Mouse (Mus musculus) bone marrow, adult 2 months (tissue): ENCODE measurements at regions not wholly inside any gene's neighbourhood (a gene's known extent, or its start where the extent isn't known, plus 50 kb on each side); places are given as distances from the start of the nearest gene placed in this dataset.

Source experiments
- CTCF ChIP-seq: fragments of 200-500 bp; IDR thresholded peaks from 2 replicates; pipeline ENCODE4 v1.5.1; 2011; ENCODE audit warnings: low read length, control low read depth; ENCODE audit not compliant: control insufficient read depth, insufficient read depth
- POLR2A ChIP-seq: fragments of 200-500 bp; IDR thresholded peaks from 2 replicates; pipeline ENCODE4 v1.6.1; 2011; ENCODE audit warnings: low read depth, mild to moderate bottlenecking, control low read depth, low read length, borderline replicate concordance; ENCODE audit not compliant: control insufficient read depth

GRCm38 (mm10) chr15:62139192-62139591, 1216.4 kb upstream of the A1bg start:
- TF ChIP-seq CTCF (no peak), POLR2A (no peak)
